Mouse (Mus musculus) left cerebral cortex, adult 8-10 months (tissue): Measurements from ENCODE around the gene Plcxd1. TPM values are rescaled to one million over a fixed set of nuclear protein-coding genes. Genes with fewer than 3 reads are reported as not detected.
"Not testable (repeated sequence)": the region's sequence is repeated elsewhere in the genome, so short reads cannot be mapped to it uniquely, and the experiment has no call there.

Experiments used
- DNase-seq, 2 experiments: peaks; one replicate each; pipeline ENCODE4 v3.0.0; 2022; ENCODE audit warnings: low spot score in 2 of 2
- total RNA-seq, 4 experiments: library from RNA; stranded (reverse); gene quantifications; 2 replicates each; pipeline ENCODE4 v1.2.4; 2022

The Plcxd1 gene
- total RNA-seq, 4 experiments from 2014 or later, result 10.2 to 15.1 (median 14.1) TPM

- DNase-seq, result peak; percentile 22 to 59
Measured at GRCm38 (mm10) chr5:110106901-110107564, 7.3 kb downstream of the Plcxd1 start.

GRCm38 (mm10) chr5:110107581-110108304 is 8.0 kb downstream of the Plcxd1 start, which contains the start of gene Gtpbp6:
Gene Gtpbp6 (minus strand): TSS chr5:110108197.
- peak; percentile 85 to 96 for DNase-seq

- no peak for DNase-seq
Measured at GRCm38 (mm10) chr5:110108305-110108628, 8.5 kb downstream of the Plcxd1 start.

GRCm38 (mm10) chr5:110109991-110110441 is 10.2 kb downstream of the Plcxd1 start, which contains the start of gene Zfp605:
Gene Zfp605 (plus strand): TSS chr5:110110092.
- DNase-seq, result peak; percentile 93 to 94

GRCm38 (mm10) chr5:110122380-110122779 is 22.6 kb downstream of the Plcxd1 start:
- DNase-seq, result not testable (repeated sequence)

- DNase-seq, result peak; percentile 97 to 99
Measured at GRCm38 (mm10) chr5:110135293-110136086, 35.7 kb downstream of the Plcxd1 start, which contains the start of gene Chfr. Gene Chfr (plus strand): TSS chr5:110135842.

- DNase-seq, result no peak
Measured at GRCm38 (mm10) chr5:110136087-110136464, 36.3 kb downstream of the Plcxd1 start.

GRCm38 (mm10) chr5:110137816-110138215 is 38.0 kb downstream of the Plcxd1 start:
- DNase-seq, result no peak

- no peak for DNase-seq
Measured at GRCm38 (mm10) chr5:110139325-110139724, 39.6 kb downstream of the Plcxd1 start.

GRCm38 (mm10) chr5:110140424-110140823 is 40.7 kb downstream of the Plcxd1 start:
- DNase-seq, result no peak

GRCm38 (mm10) chr5:110142309-110142708 is 42.5 kb downstream of the Plcxd1 start:
- no peak for DNase-seq

- DNase-seq, result no peak
Measured at GRCm38 (mm10) chr5:110143007-110143406, 43.2 kb downstream of the Plcxd1 start.

Other genes starting within 250 kb of the Plcxd1 start
- gene Gm15446, start 176.6 kb upstream of the Plcxd1 start, total RNA-seq, result 10 to 100 TPM; 33.3 to 38.4 (median 35.7) TPM
- 10 to 100 TPM; 44.6 to 51.9 (median 47.2) TPM for gene Zfp932, start 103.4 kb upstream of the Plcxd1 start, total RNA-seq
- 10 to 100 TPM; 13.0 to 14.4 (median 13.9) TPM for gene Gm17655, start 27.5 kb upstream of the Plcxd1 start, total RNA-seq
- gene Gm35315, start 5.5 kb upstream of the Plcxd1 start, total RNA-seq, result 1 to 10 TPM in 2 of 4 experiments, under 1 TPM in 2; 0.61 to 2.1 (median 1.2) TPM
- 10 to 100 TPM; 67.3 to 88.7 (median 83.2) TPM for gene Gtpbp6, start 8.2 kb downstream of the Plcxd1 start, total RNA-seq
- 10 to 100 TPM; 15.0 to 19.2 (median 16.1) TPM for gene Zfp605, start 10.1 kb downstream of the Plcxd1 start, total RNA-seq
- gene Chfr, start 35.9 kb downstream of the Plcxd1 start, total RNA-seq, result 10 to 100 TPM; 41.8 to 50.5 (median 45.1) TPM
- 10 to 100 TPM; 46.4 to 48.0 (median 46.5) TPM for gene Golga3, start 76.7 kb downstream of the Plcxd1 start, total RNA-seq
- 10 to 100 TPM; 34.5 to 42.7 (median 37.8) TPM for gene Ankle2, start 131.0 kb downstream of the Plcxd1 start, total RNA-seq
- 10 to 100 TPM; 50.0 to 60.1 (median 52.8) TPM for gene Pgam5, start 169.9 kb downstream of the Plcxd1 start, total RNA-seq
- gene Pxmp2, start 186.2 kb downstream of the Plcxd1 start, total RNA-seq, result 10 to 100 TPM in 1 of 4 experiments, 1 to 10 TPM in 3; 6.8 to 10.8 (median 8.8) TPM
- 1 to 10 TPM; 1.4 to 2.4 (median 1.9) TPM for gene Pole, start 186.3 kb downstream of the Plcxd1 start, total RNA-seq
- gene P2rx2, start 243.2 kb downstream of the Plcxd1 start, total RNA-seq, result under 1 TPM in 1 of 4 experiments, not detected in 3; 0.32 TPM
- not detected for gene Lrcol1, start 244.8 kb downstream of the Plcxd1 start, total RNA-seq